10 mouse cellular contexts compared by ENCODE assay signal in the genomic region with DNA sequence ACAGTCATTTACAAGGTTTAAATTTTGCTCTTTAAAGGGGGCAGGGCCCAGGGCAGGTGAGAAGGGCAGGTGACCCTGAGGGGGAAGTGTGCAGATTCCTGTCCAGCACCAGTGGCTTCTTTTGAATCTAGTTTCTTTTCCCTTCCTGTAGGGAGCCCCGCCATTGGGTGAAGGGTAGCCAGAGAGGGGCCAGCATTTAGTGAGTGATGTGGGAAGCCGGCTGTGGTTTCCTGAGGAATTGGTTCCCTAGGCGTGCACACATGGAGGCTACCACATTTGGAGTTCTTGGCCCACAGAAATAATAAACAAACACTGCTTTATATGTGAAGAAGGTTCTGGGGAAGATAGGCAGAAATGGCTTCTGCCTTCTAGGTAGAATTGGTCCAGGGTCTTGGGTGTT. TPM values are rescaled to one million over a fixed set of nuclear protein-coding genes. Genes with fewer than 3 reads are reported as not detected.
DNase-seq lines count a peak whose midpoint lies in the region; ATAC-seq and TF ChIP-seq lines count a peak whose summit lies in the region.
"Had no signal": no experiment of that assay in that cellular context is flagged by ENCODE, and none has a peak within 500 bp of the region (broad histone marks: within the 10 kb centered on the region; RNA-seq: fewer than 3 reads in every experiment).

No protein-coding gene starts in this region.

- H3K4me3 ChIP-seq in heart, embryonic 10.5 days: peak overlapping the region; percentile 29; the same call in 1 of the 2 replicates
- peak overlapping the region; percentile 86; the same call in 1 of the 2 replicates for H3K4me3 ChIP-seq in embryonic facial prominence, embryonic 15.5 days (replicated peaks)
- 0 out of 2 replicates have a peak overlapping the region, but pooled peaks have one; percentile 1 for H3K4me3 ChIP-seq in intestine, embryonic 16.5 days (ENCODE audit: low read length)
- peak overlapping the region; percentile 86 for H3K4me3 ChIP-seq in midbrain, postnatal 0 days (ENCODE audit: low read depth, low read length)

- no peak overlapping the region for H3K27ac ChIP-seq in heart, embryonic 10.5 days
- peak overlapping the region; percentile 63 for H3K27ac ChIP-seq in embryonic facial prominence, embryonic 15.5 days (replicated peaks)
- no peak overlapping the region for H3K27ac ChIP-seq in intestine, embryonic 16.5 days (ENCODE audit: low read length)
- no peak overlapping the region for H3K27ac ChIP-seq in midbrain, postnatal 0 days (ENCODE audit: low read depth, low read length)

- no peak for ATAC-seq in embryonic facial prominence, embryonic 15.5 days (ENCODE audit: insufficient number of reproducible peaks, low FRiP score, low TSS enrichment, low read depth)
- no peak for ATAC-seq in intestine, embryonic 16.5 days
- ATAC-seq in midbrain, postnatal 0 days (ENCODE audit: low FRiP score): no peak
- no peak for ATAC-seq in inflammation-experienced regulatory T-cells, adult 6 months
- ATAC-seq in erythroid progenitor cell, adult 5-6 weeks (replicated peaks; ENCODE audit: low FRiP score, poor library complexity, severe bottlenecking): no peak

- H3K9ac ChIP-seq in embryonic facial prominence, embryonic 15.5 days: no peak overlapping the region
- no peak overlapping the region for H3K9ac ChIP-seq in intestine, embryonic 16.5 days (ENCODE audit: low read depth, low read length)
- peak overlapping the region; percentile 50 for H3K9ac ChIP-seq in midbrain, postnatal 0 days (replicated peaks; ENCODE audit: low read length, poor library complexity, severe bottlenecking)

- H3K9me3 ChIP-seq in heart, embryonic 10.5 days: no peaks in the 10 kb centered on the region
- H3K9me3 ChIP-seq in embryonic facial prominence, embryonic 15.5 days (replicated peaks): no peaks in the 10 kb centered on the region
- H3K9me3 ChIP-seq in intestine, embryonic 16.5 days (ENCODE audit: control insufficient read depth, low read length): no peaks in the 10 kb centered on the region
- H3K9me3 ChIP-seq in midbrain, postnatal 0 days (ENCODE audit: low read length): no peaks in the 10 kb centered on the region

- no peak for DNase-seq in heart, embryonic 10.5 days (ENCODE audit: low spot score)
- no peak for DNase-seq in heart, postnatal 14 days
- no peak for DNase-seq in midbrain, postnatal 0 days (ENCODE audit: low spot score)
- no peak for DNase-seq in frontal cortex, postnatal 36 days (ENCODE audit: low spot score in 2 of 2)
- DNase-seq: cerebellum, postnatal 36 days; gastrocnemius, postnatal 25 days had no signal

- H3K4me2 ChIP-seq in embryonic facial prominence, embryonic 15.5 days (replicated peaks): peak overlapping the region; percentile 85
- H3K4me2 ChIP-seq in intestine, embryonic 16.5 days (ENCODE audit: low read depth, low read length): 0 out of 2 replicates have a peak overlapping the region, but pooled peaks have one; percentile 14
- H3K4me2 ChIP-seq in midbrain, postnatal 0 days (ENCODE audit: low read depth, low read length, poor library complexity, severe bottlenecking): peak overlapping the region; percentile 92

- WGBS in heart, embryonic 10.5 days: 69% methylated on average over 3 of the region's 3 CpGs
- WGBS in embryonic facial prominence, embryonic 15.5 days: 38% methylated on average over 3 of the region's 3 CpGs
- 34% methylated on average over 3 of the region's 3 CpGs for WGBS in intestine, embryonic 16.5 days
- 26% methylated on average over 3 of the region's 3 CpGs for WGBS in midbrain, postnatal 0 days

- no peak for TF ChIP-seq CTCF in midbrain, postnatal 0 days (IDR thresholded peaks at IDR 0.05)

- H3K4me1 ChIP-seq in heart, embryonic 10.5 days: peaks cover 82% of the 10 kb centered on the region
- H3K4me1 ChIP-seq in embryonic facial prominence, embryonic 15.5 days: peaks cover 77% of the 10 kb centered on the region
- peaks cover 65% of the 10 kb centered on the region for H3K4me1 ChIP-seq in intestine, embryonic 16.5 days (ENCODE audit: control insufficient read depth, insufficient read depth, low read length)
- H3K4me1 ChIP-seq in midbrain, postnatal 0 days (ENCODE audit: insufficient read depth, low read length): peaks cover 53% of the 10 kb centered on the region

- intact Hi-C loops in heart, postnatal 14 days (cut with DNase I): no loop called here

- H3K36me3 ChIP-seq in heart, embryonic 10.5 days: peaks cover 13% of the 10 kb centered on the region
- H3K36me3 ChIP-seq in embryonic facial prominence, embryonic 15.5 days: peaks cover 15% of the 10 kb centered on the region; the same call in 1 of the 2 replicates
- no peaks in the 10 kb centered on the region for H3K36me3 ChIP-seq in intestine, embryonic 16.5 days (ENCODE audit: control insufficient read depth, insufficient read depth, low read length)
- H3K36me3 ChIP-seq in midbrain, postnatal 0 days (ENCODE audit: insufficient read depth, low read length): no peaks in the 10 kb centered on the region

- peaks cover 32% of the 10 kb centered on the region for H3K27me3 ChIP-seq in heart, embryonic 10.5 days (ENCODE audit: insufficient read depth, poor library complexity, severe bottlenecking)
- no peaks in the 10 kb centered on the region for H3K27me3 ChIP-seq in embryonic facial prominence, embryonic 15.5 days
- no peaks in the 10 kb centered on the region for H3K27me3 ChIP-seq in intestine, embryonic 16.5 days (replicated peaks; ENCODE audit: control insufficient read depth, insufficient read depth, low read length)
- H3K27me3 ChIP-seq in midbrain, postnatal 0 days (ENCODE audit: insufficient read depth, low read length): no peaks in the 10 kb centered on the region

RNA-seq across cellular contexts. Expression of a gene that starts 4.5 kb away (rescaled TPM):
- 15.6 and 25.4 TPM in 2 replicates for polyA plus RNA-seq in heart, embryonic 10.5 days (2016; fragmentation: Nextera tagmentation; extraction: Ambion mirVana)
- 10 to 100 TPM; 24.4 to 29.0 TPM for total RNA-seq in heart, postnatal 14 days (2021)
- 35.3 and 36.0 TPM in 2 replicates for polyA plus RNA-seq in embryonic facial prominence, embryonic 15.5 days (2015; fragmentation: Nextera tagmentation; extraction: Ambion mirVana)
- polyA plus RNA-seq in intestine, embryonic 16.5 days (2015; fragmentation: Nextera tagmentation; extraction: Ambion mirVana): 15.9 and 18.8 TPM in 2 replicates
- total RNA-seq in midbrain, postnatal 0 days (2014; rRNA removed): 82.2 and 94.9 TPM in 2 replicates
- polyA plus RNA-seq in midbrain, postnatal 0 days (2015; fragmentation: Nextera tagmentation; extraction: Ambion mirVana): 20.2 and 21.8 TPM in 2 replicates
- polyA plus RNA-seq in inflammation-experienced regulatory T-cells, adult 6 months (2017; shearing (Covaris generic)): 10 to 100 TPM; 24.8 to 36.7 (median 29.8) TPM
- total RNA-seq in erythroid progenitor cell, adult 5-6 weeks (2015; ENCODE audit: low replicate concordance): 9.7 and 20.5 TPM in 2 replicates
- total RNA-seq in erythroid progenitor cell, adult 5-6 weeks (2017; ENCODE audit: low replicate concordance): 14.6 and 23.9 TPM in 2 replicates

Comparison
In these comparisons a context has a peak if more than half of its experiments do, and no peak if none do; other contexts are left out.
1. H3K4me3 ChIP-seq: peak in every context shown above with its lines; median percentile 86 in embryonic facial prominence, embryonic 15.5 days; 86 in midbrain, postnatal 0 days; 29 in heart, embryonic 10.5 days; 1 in intestine, embryonic 16.5 days.
2. H3K4me2 ChIP-seq: peak in every context shown above with its lines; median percentile 92 in midbrain, postnatal 0 days; 85 in embryonic facial prominence, embryonic 15.5 days; 14 in intestine, embryonic 16.5 days.